Mouse (Mus musculus) E14TG2a.4 (cell line): ENCODE measurements around the gene Cutal.
A peak's percentile ranks its signal among the peaks of the same experiment; 100 is the strongest.

Source experiments
- H3K27me3 ChIP-seq: 2 replicates; pipeline ENCODE4 v1.6.1; 2014; ENCODE audit warnings: low read length, control low read depth; ENCODE audit not compliant: insufficient read depth
- H3K36me3 ChIP-seq: 2 replicates; pipeline ENCODE4 v1.6.1; 2014; ENCODE audit warnings: low read length, control low read depth; ENCODE audit not compliant: insufficient read depth
- H3K4me1 ChIP-seq: replicated peaks from 2 replicates; pipeline ENCODE4 v1.6.1; 2014; ENCODE audit warnings: low read depth, low read length, control low read depth
- H3K4me3 ChIP-seq: replicated peaks from 2 replicates; pipeline ENCODE4 v1.5.1; 2014; ENCODE audit warnings: mild to moderate bottlenecking, low read length
- H3K9me3 ChIP-seq: 2 replicates; pipeline ENCODE4 v1.6.1; 2014; ENCODE audit warnings: low read length, control low read depth
- CTCF ChIP-seq: conservative IDR thresholded peaks from 2 replicates; pipeline ENCODE4 v1.5.1; 2014; ENCODE audit warnings: low read length
- NANOG ChIP-seq: IDR thresholded peaks from 2 replicates; pipeline ENCODE4 v1.6.1; 2014; ENCODE audit warnings: borderline replicate concordance, low read length, mixed read lengths
- POU5F1 ChIP-seq: IDR thresholded peaks from 2 replicates; pipeline ENCODE4 v1.6.1; 2014; ENCODE audit warnings: low read length, borderline replicate concordance

Cutal gene

GRCm38 (mm10) chr2:34914069-34914822, 40.0 kb downstream of the Cutal start:
- H3K27me3 ChIP-seq = peaks cover 68% of the 10 kb centered on the region
- H3K9me3 ChIP-seq = no peaks in the 10 kb centered on the region
- no peak for TF ChIP-seq POU5F1
- no peak for TF ChIP-seq NANOG
- no peak for TF ChIP-seq CTCF
- H3K4me1 ChIP-seq = peaks cover 26% of the 10 kb centered on the region
- peaks cover 10% of the 10 kb centered on the region; the same call in 1 of the 2 replicates for H3K36me3 ChIP-seq
- H3K4me3 ChIP-seq = peak overlapping the region; percentile 82

- Histone ChIP-seq H3K36me3 (peaks cover 9% of the 10 kb centered on the region; the same call in 1 of the 2 replicates), H3K4me3 (peak overlapping the region; percentile 82), H3K27me3 (peaks cover 64% of the 10 kb centered on the region), H3K9me3 (no peaks in the 10 kb centered on the region), H3K4me1 (peaks cover 31% of the 10 kb centered on the region)
- TF ChIP-seq POU5F1 = no peak
- no peak for TF ChIP-seq NANOG
- no peak for TF ChIP-seq CTCF
Measured at GRCm38 (mm10) chr2:34914823-34915082, 40.6 kb downstream of the Cutal start.

GRCm38 (mm10) chr2:34915103-34915502, 40.9 kb downstream of the Cutal start:
- Histone ChIP-seq H3K9me3 (no peaks in the 10 kb centered on the region), H3K27me3 (peaks cover 62% of the 10 kb centered on the region)
- no peak for TF ChIP-seq POU5F1
- TF ChIP-seq NANOG = no peak
- 0 out of 2 replicates have a peak, but pooled peaks have one; percentile 4 for TF ChIP-seq CTCF

GRCm38 (mm10) chr2:34920144-34920543, 45.9 kb downstream of the Cutal start:
- Histone ChIP-seq H3K36me3 (no peaks in the 10 kb centered on the region), H3K4me1 (peaks cover 65% of the 10 kb centered on the region), H3K9me3 (no peaks in the 10 kb centered on the region), H3K4me3 (no peak overlapping the region), H3K27me3 (peaks cover 24% of the 10 kb centered on the region)
- TF ChIP-seq POU5F1 (no peak), NANOG (no peak), CTCF (no peak)

More at GRCm38 (mm10) chr2:34915103-34915502, 40.9 kb downstream of the Cutal start:
- H3K4me1 ChIP-seq = peaks cover 35% of the 10 kb centered on the region
- peak overlapping the region; percentile 82; the same call in 1 of the 2 replicates for H3K4me3 ChIP-seq
- peaks cover 9% of the 10 kb centered on the region; the same call in 1 of the 2 replicates for H3K36me3 ChIP-seq

GRCm38 (mm10) chr2:34922729-34923128, 48.5 kb downstream of the Cutal start:
- Histone ChIP-seq H3K4me1 (peaks cover 83% of the 10 kb centered on the region), H3K4me3 (no peak overlapping the region), H3K9me3 (no peaks in the 10 kb centered on the region), H3K36me3 (no peaks in the 10 kb centered on the region), H3K27me3 (peaks cover 8% of the 10 kb centered on the region; the same call in 1 of the 2 replicates)
- TF ChIP-seq POU5F1 (no peak), CTCF (no peak), NANOG (no peak)

GRCm38 (mm10) chr2:34927320-34927719, 53.1 kb downstream of the Cutal start:
- H3K4me3 ChIP-seq = no peak overlapping the region; the same call in 1 of the 2 replicates
- H3K4me1 ChIP-seq = peaks cover 65% of the 10 kb centered on the region
- no peaks in the 10 kb centered on the region for H3K36me3 ChIP-seq
- no peak for TF ChIP-seq POU5F1
- no peak for TF ChIP-seq NANOG
- TF ChIP-seq CTCF = no peak
- H3K27me3 ChIP-seq = peaks cover 7% of the 10 kb centered on the region; the same call in 1 of the 2 replicates
- no peaks in the 10 kb centered on the region for H3K9me3 ChIP-seq

GRCm38 (mm10) chr2:34937460-34937859, 63.3 kb downstream of the Cutal start:
- H3K27me3 ChIP-seq = peaks cover 22% of the 10 kb centered on the region
- peaks cover 59% of the 10 kb centered on the region for H3K4me1 ChIP-seq
- H3K9me3 ChIP-seq = no peaks in the 10 kb centered on the region
- peak overlapping the region; percentile 11; the same call in 1 of the 2 replicates for H3K4me3 ChIP-seq
- TF ChIP-seq NANOG = peak; percentile 72
- no peak for TF ChIP-seq CTCF
- no peak for TF ChIP-seq POU5F1
- no peaks in the 10 kb centered on the region for H3K36me3 ChIP-seq

GRCm38 (mm10) chr2:34938269-34939208, 64.3 kb downstream of the Cutal start:
- H3K4me1 ChIP-seq = peaks cover 70% of the 10 kb centered on the region
- no peaks in the 10 kb centered on the region for H3K36me3 ChIP-seq
- H3K4me3 ChIP-seq = peak overlapping the region; percentile 11; the same call in 1 of the 2 replicates
- peaks cover 24% of the 10 kb centered on the region for H3K27me3 ChIP-seq
- H3K9me3 ChIP-seq = no peaks in the 10 kb centered on the region
- TF ChIP-seq CTCF (no peak), NANOG (no peak), POU5F1 (no peak)
